Mouse (Mus musculus): ENCODE data around the gene Grik4.

Grik4 gene

GRCm38 (mm10) chr9:42674017-42674412, 270.3 kb downstream of the Grik4 start:
- DNase-seq (ENCODE audit: low read depth, low spot score) = no peak

GRCm38 (mm10) chr9:42673385-42674016, 270.8 kb downstream of the Grik4 start:
- no peak for DNase-seq (ENCODE audit: low read depth, low spot score)

DNA sequence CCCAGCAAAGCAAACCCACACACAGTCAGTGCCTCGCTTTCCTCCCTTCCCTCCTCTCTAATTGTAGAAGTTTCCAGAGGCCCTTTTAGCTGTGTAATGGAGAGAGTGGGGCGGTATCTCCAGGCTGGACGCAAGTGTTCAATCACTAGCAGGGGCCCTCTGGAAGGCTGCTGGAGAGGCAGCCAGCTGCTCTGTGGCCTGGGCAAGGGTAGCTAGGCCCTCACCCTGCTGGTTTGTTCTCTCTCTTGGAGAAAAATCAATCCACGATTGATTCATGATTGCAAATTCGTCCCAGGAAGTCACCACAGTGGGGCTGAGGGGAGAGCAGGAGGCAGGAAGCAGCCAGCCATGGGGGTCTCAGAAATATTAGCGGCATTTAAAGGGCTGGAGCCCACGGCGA, 271.3 kb downstream of the Grik4 start:
- DNase-seq (ENCODE audit: low read depth, low spot score) = no peak

GRCm38 (mm10) chr9:42670619-42671018, 273.7 kb downstream of the Grik4 start:
- no peak for DNase-seq (ENCODE audit: low read depth, low spot score)

- no peak for DNase-seq (ENCODE audit: low read depth, low spot score)
Measured at GRCm38 (mm10) chr9:42661481-42661880, 282.8 kb downstream of the Grik4 start.

GRCm38 (mm10) chr9:42652756-42653155, 291.5 kb downstream of the Grik4 start:
- DNase-seq (ENCODE audit: low read depth, low spot score) = no peak

DNA sequence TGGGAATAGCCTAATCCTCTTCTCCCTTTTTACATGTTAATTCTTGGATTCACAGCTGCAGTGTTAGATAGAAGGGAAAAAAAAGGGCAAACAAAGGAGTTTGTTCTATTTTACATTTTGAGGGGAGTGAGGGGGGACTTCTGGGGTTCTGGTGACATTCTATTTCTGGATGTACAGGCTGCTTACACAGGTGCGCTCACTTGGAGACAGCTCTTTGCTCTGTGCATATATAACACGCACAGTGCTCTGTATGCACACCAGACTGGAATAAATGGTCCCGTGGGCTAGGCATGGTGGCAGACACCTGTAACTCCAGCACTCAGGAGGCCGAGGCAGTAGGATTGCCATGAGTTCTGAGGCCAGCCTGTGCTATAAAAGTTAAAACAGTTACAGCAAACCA, 292.0 kb downstream of the Grik4 start:
- DNase-seq (ENCODE audit: low read depth, low spot score) = no peak

GRCm38 (mm10) chr9:42649872-42650271, 294.4 kb downstream of the Grik4 start:
- no peak for DNase-seq (ENCODE audit: low read depth, low spot score)

DNA sequence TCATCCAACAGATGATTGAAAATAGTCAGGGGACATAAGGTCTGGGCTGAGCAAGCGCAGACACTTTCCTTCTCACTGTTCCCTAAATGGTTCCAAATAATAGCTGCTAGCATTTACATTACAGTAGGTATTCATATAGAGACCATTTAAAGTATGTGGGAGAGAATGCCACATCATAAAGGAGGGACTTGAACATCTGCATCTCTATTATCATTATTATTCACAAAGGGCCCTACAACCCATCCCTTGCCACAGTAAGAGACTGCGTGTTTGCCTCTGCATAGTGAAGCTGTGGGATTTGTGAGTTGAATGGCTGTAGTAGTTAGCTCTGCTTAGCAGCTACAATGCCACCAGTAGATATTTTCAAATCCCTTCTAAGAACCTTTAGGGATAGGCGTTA, 296.2 kb downstream of the Grik4 start:
- DNase-seq (ENCODE audit: low read depth, low spot score) = no peak

GRCm38 (mm10) chr9:42647596-42647995, 296.7 kb downstream of the Grik4 start:
- DNase-seq (ENCODE audit: low read depth, low spot score) = no peak

GRCm38 (mm10) chr9:42646821-42647220, 297.5 kb downstream of the Grik4 start:
- no peak for DNase-seq (ENCODE audit: low read depth, low spot score)

GRCm38 (mm10) chr9:42645161-42645560, 299.1 kb downstream of the Grik4 start:
- DNase-seq (ENCODE audit: low read depth, low spot score) = no peak

DNA sequence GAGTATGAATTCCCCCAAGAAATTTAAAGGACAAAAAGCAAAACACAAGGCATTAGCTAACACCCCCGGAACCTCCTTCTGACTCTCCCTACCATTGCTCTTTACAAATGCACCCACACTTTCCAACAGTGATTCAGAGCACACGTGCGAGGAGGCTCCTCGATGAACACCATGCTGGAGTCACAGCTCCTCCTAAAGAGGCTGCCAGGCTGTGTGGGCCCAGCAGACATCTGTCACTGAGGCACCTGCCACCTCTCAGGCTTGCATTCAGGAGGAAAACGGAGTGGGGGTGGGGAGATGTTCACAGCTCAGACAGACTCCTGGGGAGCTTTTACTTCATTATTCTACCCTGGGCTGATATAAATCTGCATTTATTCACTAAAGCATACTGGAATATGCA, 301.5 kb downstream of the Grik4 start:
- DNase-seq (ENCODE audit: low read depth, low spot score) = no peak

DNA sequence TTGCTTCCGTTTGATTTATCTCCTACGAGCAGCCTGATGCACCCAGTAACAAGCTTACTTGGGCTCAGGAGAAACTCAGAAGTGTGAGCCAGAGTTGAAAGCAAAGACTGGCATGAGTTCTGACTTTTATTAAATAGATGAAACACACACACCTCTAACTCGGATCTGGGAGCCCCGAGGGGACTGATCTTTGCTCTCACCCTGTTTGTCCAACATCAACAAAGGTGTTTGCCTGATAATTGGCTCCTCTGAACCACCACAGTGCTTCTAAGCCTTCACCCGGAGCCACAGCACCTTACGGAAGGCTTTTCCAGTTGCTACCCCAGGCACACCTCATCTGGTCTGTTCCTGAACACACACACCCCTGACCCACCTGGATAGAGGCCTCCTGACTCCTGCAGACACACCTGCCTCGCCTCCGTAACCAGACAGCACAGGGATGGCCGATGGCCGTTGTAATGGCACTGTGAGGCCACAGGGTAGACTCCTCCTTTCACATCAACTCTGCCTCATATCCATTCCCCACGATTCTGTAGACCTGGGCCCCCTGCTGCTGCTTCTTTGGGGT, 302.7 kb downstream of the Grik4 start:
- DNase-seq (ENCODE audit: low read depth, low spot score) = no peak

- no peak for DNase-seq (ENCODE audit: low read depth, low spot score)
Measured at GRCm38 (mm10) chr9:42636446-42636845, 307.8 kb downstream of the Grik4 start.

DNA sequence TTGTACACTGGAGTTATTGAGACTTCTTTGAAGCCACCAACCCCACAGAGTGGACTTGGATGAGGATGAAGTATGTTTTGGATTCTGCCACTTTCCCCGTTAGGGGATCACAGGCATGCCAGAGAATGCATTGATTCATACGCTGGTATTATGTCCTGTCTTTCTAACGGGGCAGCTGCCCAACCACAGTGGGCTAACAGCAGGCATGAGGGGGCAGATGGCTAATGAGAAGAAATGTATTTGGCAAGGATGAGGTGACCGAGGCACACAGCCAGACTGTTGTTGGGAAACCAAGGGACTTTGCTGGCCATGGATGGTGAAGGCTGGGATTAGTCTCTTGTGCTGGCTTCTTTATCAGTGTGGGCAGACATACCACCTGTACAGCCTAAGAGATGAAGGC, 312.8 kb downstream of the Grik4 start:
- DNase-seq (ENCODE audit: low read depth, low spot score) = no peak

DNA sequence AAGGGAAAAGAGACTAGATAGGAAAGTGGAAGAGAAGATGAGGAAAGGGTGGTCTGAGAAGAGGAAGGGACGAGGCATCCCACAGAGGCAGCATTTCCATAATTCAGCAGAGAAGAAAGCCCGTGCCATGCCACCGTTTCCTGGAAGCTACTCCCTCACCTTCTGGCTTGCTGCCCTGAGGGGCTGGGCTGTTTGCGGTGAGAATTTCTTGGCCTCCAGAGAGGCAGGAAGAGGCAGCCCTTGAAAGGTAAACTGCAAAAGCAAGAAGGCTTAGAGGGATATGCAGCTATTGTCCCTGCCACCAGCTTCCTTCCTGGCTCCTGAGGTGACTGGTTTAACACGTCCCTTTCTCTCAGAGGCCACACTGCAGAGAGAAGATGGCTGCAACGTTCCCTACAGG, 316.7 kb downstream of the Grik4 start:
- no peak for DNase-seq (ENCODE audit: low read depth, low spot score)

DNA sequence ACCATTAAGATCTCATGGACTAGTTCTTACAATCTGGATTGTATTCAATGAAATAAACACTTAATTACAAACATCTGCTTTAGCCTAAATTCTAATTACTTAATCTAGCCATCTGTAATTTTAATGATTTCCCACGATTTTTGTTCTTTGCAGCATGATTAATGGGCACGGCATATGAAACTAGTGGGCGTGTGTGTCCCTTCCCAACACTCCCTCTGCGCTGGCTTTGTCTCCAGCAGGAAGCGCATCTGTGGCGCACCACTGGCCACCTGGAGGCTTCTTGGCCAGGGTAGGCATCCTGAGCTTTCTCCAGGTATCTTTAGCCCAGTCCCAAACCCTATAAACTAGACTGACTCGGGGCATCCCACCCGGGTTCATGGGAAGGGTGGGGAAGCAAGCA, 317.1 kb downstream of the Grik4 start:
- no peak for DNase-seq (ENCODE audit: low read depth, low spot score)

GRCm38 (mm10) chr9:42626226-42626775, 318.0 kb downstream of the Grik4 start:
- DNase-seq (ENCODE audit: low read depth, low spot score) = no peak

GRCm38 (mm10) chr9:42614409-42614808, 329.9 kb downstream of the Grik4 start:
- no peak for DNase-seq (ENCODE audit: low read depth, low spot score)

DNA sequence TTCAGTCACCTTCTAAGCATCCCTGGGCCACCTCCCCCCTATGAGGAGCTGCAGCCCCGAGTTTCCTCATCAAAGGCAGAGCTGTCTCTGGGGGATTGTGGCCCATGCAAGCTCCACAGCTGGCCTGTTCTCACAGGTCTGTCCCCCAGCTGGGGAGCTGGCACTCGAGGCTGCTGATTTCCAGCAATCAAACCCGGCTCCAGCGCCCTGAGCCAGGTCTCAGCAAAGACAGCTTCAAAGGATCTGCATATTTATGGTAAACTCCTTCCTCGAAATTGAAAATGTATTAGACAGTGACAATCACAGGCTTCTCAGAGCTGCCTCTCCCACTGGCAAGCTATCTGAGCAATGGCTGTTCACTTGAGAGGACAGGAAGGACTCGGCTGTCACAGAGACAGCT, 330.5 kb downstream of the Grik4 start:
- DNase-seq (ENCODE audit: low read depth, low spot score) = no peak

- DNase-seq (ENCODE audit: low read depth, low spot score) = no peak
Measured at GRCm38 (mm10) chr9:42612482-42612991, 331.8 kb downstream of the Grik4 start.

DNA sequence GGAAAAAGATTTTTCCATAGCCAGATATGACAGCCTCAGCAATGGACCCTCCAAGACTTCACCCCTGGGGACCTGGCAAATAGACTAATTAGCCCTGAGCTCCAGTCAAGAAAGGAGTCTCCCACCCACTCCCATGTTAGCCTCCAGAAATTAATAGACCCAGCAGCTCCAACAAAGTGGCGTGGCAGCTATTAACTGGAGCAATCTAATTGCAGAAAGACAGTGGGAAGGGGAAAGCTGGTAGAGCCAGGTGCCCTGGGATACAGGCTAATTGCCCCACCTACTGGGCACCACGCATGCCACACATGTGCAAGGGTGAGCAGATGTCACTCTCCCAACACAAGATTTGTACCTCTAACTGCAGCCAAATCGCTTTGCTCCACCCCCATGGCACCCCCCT, 342.8 kb downstream of the Grik4 start:
- DNase-seq (ENCODE audit: low read depth, low spot score) = no peak

All from retina, adult 2 months (tissue).